Mouse (Mus musculus): ENCODE data around the gene Gga3. TPM values are rescaled to one million over a fixed set of nuclear protein-coding genes. Genes with fewer than 3 reads are reported as not detected.

Gene Gga3
- polyA plus RNA-seq, 1 experiment, result 69.3 TPM

- H3K9me3 ChIP-seq (replicated peaks; ENCODE audit: control insufficient read depth, insufficient read depth, low read length, poor library complexity, severe bottlenecking), result no peaks in the 10 kb centered on the region
- H3K36me3 ChIP-seq (ENCODE audit: control insufficient read depth, insufficient read depth, low read length, poor library complexity, severe bottlenecking), result 0 out of 2 replicates have a peak, but pooled peaks cover 6% of the 10 kb centered on the region
- H3K9ac ChIP-seq (ENCODE audit: low read depth, poor library complexity, severe bottlenecking), result peak overlapping the region; percentile 62
- peak overlapping the region; percentile 86 for H3K27ac ChIP-seq (ENCODE audit: insufficient read depth, low read length)
- H3K4me3 ChIP-seq (ENCODE audit: low read depth, low read length), result peak overlapping the region; percentile 18
- peaks cover 5% of the 10 kb centered on the region for H3K4me1 ChIP-seq (ENCODE audit: control insufficient read depth, insufficient read depth, low read length)
- H3K27me3 ChIP-seq (ENCODE audit: control insufficient read depth, insufficient read depth, low read length, poor library complexity, severe bottlenecking), result no peaks in the 10 kb centered on the region
- peak; percentile 66; the same call in 1 of the 2 replicates for TF ChIP-seq EP300 (IDR thresholded peaks at IDR 0.05; ENCODE audit: insufficient read depth, low read depth, low read length)
- no peak for TF ChIP-seq CTCF (IDR thresholded peaks at IDR 0.05; ENCODE audit: low read depth, low read length)
Observed at GRCm38 (mm10) chr11:115615108-115615825, 11.4 kb upstream of the Gga3 start.

GRCm38 (mm10) chr11:115614346-115615107 is 10.7 kb upstream of the Gga3 start:
- Histone ChIP-seq H3K4me1 (ENCODE audit: control insufficient read depth, insufficient read depth, low read length) (peaks cover 5% of the 10 kb centered on the region), H3K9me3 (replicated peaks; ENCODE audit: control insufficient read depth, insufficient read depth, low read length, poor library complexity, severe bottlenecking) (no peaks in the 10 kb centered on the region), H3K27ac (ENCODE audit: insufficient read depth, low read length) (peak overlapping the region; percentile 86), H3K4me3 (ENCODE audit: low read depth, low read length) (0 out of 2 replicates have a peak overlapping the region, but pooled peaks have one; percentile 3), H3K36me3 (ENCODE audit: control insufficient read depth, insufficient read depth, low read length, poor library complexity, severe bottlenecking) (0 out of 2 replicates have a peak, but pooled peaks cover 6% of the 10 kb centered on the region), H3K9ac (ENCODE audit: low read depth, poor library complexity, severe bottlenecking) (peak overlapping the region; percentile 62), H3K27me3 (ENCODE audit: control insufficient read depth, insufficient read depth, low read length, poor library complexity, severe bottlenecking) (no peaks in the 10 kb centered on the region)
- TF ChIP-seq EP300 (IDR thresholded peaks at IDR 0.05; ENCODE audit: insufficient read depth, low read depth, low read length) (0 out of 2 replicates have a peak, but pooled peaks have one; percentile 3), POLR2A (IDR thresholded peaks at IDR 0.05; ENCODE audit: insufficient read depth, low read length) (peak; percentile 32), CTCF (IDR thresholded peaks at IDR 0.05; ENCODE audit: low read depth, low read length) (no peak)

- TF ChIP-seq CTCF (IDR thresholded peaks at IDR 0.05; ENCODE audit: low read depth, low read length) (no peak), EP300 (IDR thresholded peaks at IDR 0.05; ENCODE audit: insufficient read depth, low read depth, low read length) (no peak), POLR2A (IDR thresholded peaks at IDR 0.05; ENCODE audit: insufficient read depth, low read length) (no peak)
- no peaks in the 10 kb centered on the region for H3K9me3 ChIP-seq (replicated peaks; ENCODE audit: control insufficient read depth, insufficient read depth, low read length, poor library complexity, severe bottlenecking)
Observed at GRCm38 (mm10) chr11:115613138-115613945, 9.5 kb upstream of the Gga3 start.

GRCm38 (mm10) chr11:115612410-115613137 is 8.7 kb upstream of the Gga3 start, which contains the start of gene Mif4gd:
Mif4gd (minus strand) TSS chr11:115612969.
- Histone ChIP-seq H3K9ac (ENCODE audit: low read depth, poor library complexity, severe bottlenecking) (peak within 1 kb of the TSS; percentile 88), H3K36me3 (ENCODE audit: control insufficient read depth, insufficient read depth, low read length, poor library complexity, severe bottlenecking) (peaks cover 14% of the 10 kb centered on the region), H3K27me3 (ENCODE audit: control insufficient read depth, insufficient read depth, low read length, poor library complexity, severe bottlenecking) (no peaks in the 10 kb centered on the region), H3K9me3 (replicated peaks; ENCODE audit: control insufficient read depth, insufficient read depth, low read length, poor library complexity, severe bottlenecking) (no peaks in the 10 kb centered on the region), H3K4me1 (ENCODE audit: control insufficient read depth, insufficient read depth, low read length) (peaks cover 5% of the 10 kb centered on the region), H3K27ac (ENCODE audit: insufficient read depth, low read length) (peak within 1 kb of the TSS; percentile 80), H3K4me3 (ENCODE audit: low read depth, low read length) (peak within 1 kb of the TSS; percentile 90)
- TF ChIP-seq CTCF (IDR thresholded peaks at IDR 0.05; ENCODE audit: low read depth, low read length) (peak; percentile 19), POLR2A (IDR thresholded peaks at IDR 0.05; ENCODE audit: insufficient read depth, low read length) (peak; percentile 83), EP300 (IDR thresholded peaks at IDR 0.05; ENCODE audit: insufficient read depth, low read depth, low read length) (0 out of 2 replicates have a peak, but pooled peaks have one; percentile 20)

More at GRCm38 (mm10) chr11:115613138-115613945, 9.5 kb upstream of the Gga3 start:
- Histone ChIP-seq H3K27ac (ENCODE audit: insufficient read depth, low read length) (peak overlapping the region; percentile 77), H3K4me3 (ENCODE audit: low read depth, low read length) (peak overlapping the region; percentile 64), H3K9ac (ENCODE audit: low read depth, poor library complexity, severe bottlenecking) (peak overlapping the region; percentile 88), H3K27me3 (ENCODE audit: control insufficient read depth, insufficient read depth, low read length, poor library complexity, severe bottlenecking) (no peaks in the 10 kb centered on the region), H3K4me1 (ENCODE audit: control insufficient read depth, insufficient read depth, low read length) (peaks cover 5% of the 10 kb centered on the region), H3K36me3 (ENCODE audit: control insufficient read depth, insufficient read depth, low read length, poor library complexity, severe bottlenecking) (0 out of 2 replicates have a peak, but pooled peaks cover 6% of the 10 kb centered on the region)

GRCm38 (mm10) chr11:115612059-115612409 is 8.2 kb upstream of the Gga3 start:
- Histone ChIP-seq H3K4me1 (ENCODE audit: control insufficient read depth, insufficient read depth, low read length) (peaks cover 5% of the 10 kb centered on the region), H3K27ac (ENCODE audit: insufficient read depth, low read length) (peak overlapping the region; percentile 54), H3K4me3 (ENCODE audit: low read depth, low read length) (peak overlapping the region; percentile 89), H3K27me3 (ENCODE audit: control insufficient read depth, insufficient read depth, low read length, poor library complexity, severe bottlenecking) (no peaks in the 10 kb centered on the region), H3K9ac (ENCODE audit: low read depth, poor library complexity, severe bottlenecking) (peak overlapping the region; percentile 88), H3K9me3 (replicated peaks; ENCODE audit: control insufficient read depth, insufficient read depth, low read length, poor library complexity, severe bottlenecking) (no peaks in the 10 kb centered on the region), H3K36me3 (ENCODE audit: control insufficient read depth, insufficient read depth, low read length, poor library complexity, severe bottlenecking) (peaks cover 18% of the 10 kb centered on the region)
- TF ChIP-seq CTCF (IDR thresholded peaks at IDR 0.05; ENCODE audit: low read depth, low read length) (no peak), POLR2A (IDR thresholded peaks at IDR 0.05; ENCODE audit: insufficient read depth, low read length) (no peak), EP300 (IDR thresholded peaks at IDR 0.05; ENCODE audit: insufficient read depth, low read depth, low read length) (no peak)

All from ES-Bruce4 (cell line).